Mouse (Mus musculus) heart, postnatal 0 days (tissue): ENCODE measurements around the gene Gm45711. TPM values are rescaled to one million over a fixed set of nuclear protein-coding genes. Genes with fewer than 3 reads are reported as not detected.
"Not testable (repeated sequence)": the region's sequence is repeated elsewhere in the genome, so short reads cannot be mapped to it uniquely, and the experiment has no call there.

Source experiments
- ATAC-seq: fragments of 200-750 bp; cut with Nextera tagmentation; 2 replicates; pipeline ENCODE4 v1.8.0; 2017; ENCODE audit warnings: low read depth, moderate number of reproducible peaks, moderate library complexity; ENCODE audit not compliant: insufficient read depth
- DNase-seq: peaks from one replicate; pipeline ENCODE4 v3.0.0-alpha.2; 2016; ENCODE audit warnings: low spot score
- H3K27ac ChIP-seq: fragments of 300-500 bp; sonication (generic); 2 replicates; pipeline ENCODE4 v1.5.1; 2014; ENCODE audit warnings: low read depth, mild to moderate bottlenecking
- H3K27me3 ChIP-seq: fragments of 300-500 bp; sonication (generic); 2 replicates; pipeline ENCODE4 v1.6.1; 2014; ENCODE audit warnings: low read length, mixed read lengths; ENCODE audit not compliant: control insufficient read depth, insufficient read depth
- H3K36me3 ChIP-seq: fragments of 300-500 bp; sonication (generic); replicated peaks from 2 replicates; pipeline ENCODE4 v1.6.1; 2014; ENCODE audit warnings: low read length, mixed read lengths; ENCODE audit not compliant: control insufficient read depth, insufficient read depth
- H3K4me1 ChIP-seq: fragments of 300-500 bp; sonication (generic); 2 replicates; pipeline ENCODE4 v1.6.1; 2014; ENCODE audit warnings: antibody characterized with exemption; ENCODE audit not compliant: control insufficient read depth, insufficient read depth
- H3K4me2 ChIP-seq: fragments of 300-500 bp; sonication (generic); 2 replicates; pipeline ENCODE4 v1.6.1; 2014; ENCODE audit warnings: low read depth, mild to moderate bottlenecking, low read length, moderate library complexity
- H3K4me3 ChIP-seq: fragments of 300-500 bp; sonication (generic); 2 replicates; pipeline ENCODE4 v1.5.1; 2014; ENCODE audit warnings: low read depth, low read length
- H3K9ac ChIP-seq: fragments of 300-500 bp; sonication (generic); replicated peaks from 2 replicates; pipeline ENCODE4 v1.6.1; 2014; ENCODE audit warnings: low read depth, low read length, mixed read lengths
- H3K9me3 ChIP-seq: fragments of 300-500 bp; sonication (generic); replicated peaks from 2 replicates; pipeline ENCODE4 v1.6.1; 2016; ENCODE audit warnings: low read length; ENCODE audit not compliant: control insufficient read depth
- CTCF ChIP-seq: IDR thresholded peaks from 2 replicates; pipeline ENCODE4 v1.5.1; 2016; ENCODE audit warnings: antibody characterized with exemption, control low read depth, low read depth
- EP300 ChIP-seq: IDR thresholded peaks from 2 replicates; pipeline ENCODE4 v1.6.1; 2016; ENCODE audit warnings: antibody characterized with exemption, low read depth
- WGBS: fragments of 180-500 bp; shearing (Covaris S2); extraction: QIAGEN DNeasy Blood & Tissue Kit; methylation state at CpG from one replicate; pipeline ENCODE4 v1.1.7; 2014; 5-methylcytosine and 5-hydroxymethylcytosine counted together
- polyA plus RNA-seq: library from polyadenylated mRNA; unstranded; fragments of >200 nt; fragmentation: Nextera tagmentation; extraction: Ambion mirVana; gene quantifications from 2 replicates; pipeline ENCODE4 v1.2.1, GENCODE M21; 2015
- total RNA-seq: library from RNA; depleted of rRNA; stranded (reverse); fragments of >200 nt; gene quantifications from 2 replicates; pipeline ENCODE4 v1.2.3, GENCODE M21; 2014; ENCODE audit warnings: low replicate concordance; rRNA removed

Gm45711 gene
- total RNA-seq: not detected in 2 replicates
- not detected in 2 replicates for polyA plus RNA-seq

DNA sequence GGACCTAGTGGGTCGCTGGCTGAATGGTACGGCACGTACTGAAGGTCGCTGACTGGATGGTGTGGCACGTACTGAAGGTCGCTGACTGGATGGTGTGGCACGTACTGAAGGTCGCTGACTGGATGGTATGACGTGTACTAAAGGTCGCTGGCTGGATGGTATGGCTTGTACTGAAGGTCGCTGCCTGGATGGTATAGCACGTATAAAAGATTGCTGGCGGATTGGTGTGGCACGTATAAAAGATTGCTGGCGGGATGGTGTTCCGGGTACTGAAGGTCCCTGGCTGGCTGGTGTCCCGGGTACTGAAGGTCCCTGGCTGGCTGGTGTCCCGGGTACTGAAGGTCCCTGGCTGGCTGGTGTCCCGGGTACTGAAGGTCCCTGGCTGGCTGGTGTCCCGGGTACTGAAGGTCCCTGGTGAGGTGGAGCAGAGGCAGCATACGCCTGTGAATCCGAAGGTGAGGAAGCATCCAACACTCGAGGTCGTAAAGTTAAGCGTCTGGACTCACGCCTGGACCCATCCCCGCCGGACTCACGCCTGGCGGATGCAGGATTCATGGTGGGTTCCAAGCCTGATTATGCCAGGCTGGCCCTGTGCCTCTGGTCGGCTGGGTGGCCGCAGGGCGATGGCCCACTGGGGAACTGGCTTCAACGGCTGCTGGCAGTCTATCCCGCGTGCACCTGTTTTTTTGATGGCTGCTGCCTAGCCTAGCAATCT is at the start of gene Gm45711, which contains the start of gene Cmtm1:
Gene Gm45711, minus strand, starts transcription at position 641 of the 715 bp plus-strand sequence.
Gene Cmtm1, minus strand, starts transcription at position 705 of the 715 bp plus-strand sequence.
- not testable (repeated sequence) for H3K36me3 ChIP-seq, H3K9ac ChIP-seq, H3K4me1 ChIP-seq, H3K27ac ChIP-seq, DNase-seq, H3K27me3 ChIP-seq, H3K9me3 ChIP-seq, H3K4me3 ChIP-seq, H3K4me2 ChIP-seq
- WGBS: 80% methylated on average over 34 of the region's 36 CpGs
- ATAC-seq: peak; percentile 71; the same call in 1 of the 2 replicates

DNA sequence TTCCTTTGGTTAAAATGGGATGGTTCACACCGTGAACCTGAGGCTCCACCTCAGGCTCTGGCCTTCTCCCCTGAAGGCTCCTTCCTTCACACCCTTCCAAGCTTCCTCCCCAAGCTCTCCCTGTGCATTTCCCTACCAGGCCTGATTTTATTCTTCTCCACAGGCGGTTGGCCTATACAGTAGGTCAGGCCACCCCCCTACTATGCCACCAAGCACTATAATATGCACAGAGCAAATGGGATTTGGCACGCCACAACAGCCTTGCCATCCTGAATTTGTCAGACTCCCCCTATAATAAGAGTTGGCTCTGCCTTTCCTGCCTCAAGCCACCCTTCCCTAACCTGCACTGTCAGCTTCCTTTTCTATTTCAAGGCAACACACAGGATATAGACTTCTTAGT is 48.8 kb upstream of the Gm45711 start:
- Histone ChIP-seq H3K9ac (no peak overlapping the region), H3K36me3 (peaks cover 17% of the 10 kb centered on the region), H3K27me3 (no peaks in the 10 kb centered on the region), H3K4me3 (no peak overlapping the region), H3K4me2 (no peak overlapping the region), H3K9me3 (no peaks in the 10 kb centered on the region), H3K27ac (no peak overlapping the region), H3K4me1 (no peaks in the 10 kb centered on the region)
- 87% methylated on average over 3 of the region's 3 CpGs for WGBS
- ATAC-seq (no peak), DNase-seq (no peak)
- no peak for TF ChIP-seq EP300
- no peak for TF ChIP-seq CTCF

DNA sequence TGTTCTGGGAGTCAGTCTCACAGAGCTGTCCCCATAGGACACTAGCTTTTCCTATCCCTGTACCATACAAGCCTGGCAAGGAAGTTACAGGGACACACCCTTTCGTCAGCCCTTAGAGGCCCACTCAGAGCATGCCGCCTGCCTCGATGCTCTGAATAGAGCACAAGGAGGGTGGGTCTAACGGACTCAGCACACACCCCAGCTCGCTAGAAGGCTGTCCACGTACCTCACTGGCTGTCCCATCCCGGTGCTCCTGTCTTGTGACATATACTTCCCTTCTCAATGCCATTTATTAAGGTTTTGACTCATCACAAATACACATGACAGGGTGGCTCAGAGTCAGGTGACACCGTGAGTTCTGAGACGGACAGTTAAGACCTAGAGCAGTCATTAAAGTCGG is 44.6 kb upstream of the Gm45711 start:
- Histone ChIP-seq H3K4me3 (no peak overlapping the region), H3K4me1 (peaks cover under 1% of the 10 kb centered on the region; the same call in 1 of the 2 replicates), H3K4me2 (no peak overlapping the region), H3K27ac (no peak overlapping the region), H3K9ac (no peak overlapping the region), H3K36me3 (peaks cover 17% of the 10 kb centered on the region), H3K27me3 (no peaks in the 10 kb centered on the region), H3K9me3 (no peaks in the 10 kb centered on the region)
- DNase-seq (no peak), ATAC-seq (no peak)
- 88% methylated on average over 10 of the region's 10 CpGs for WGBS
- TF ChIP-seq EP300 (no peak), CTCF (no peak)

DNA sequence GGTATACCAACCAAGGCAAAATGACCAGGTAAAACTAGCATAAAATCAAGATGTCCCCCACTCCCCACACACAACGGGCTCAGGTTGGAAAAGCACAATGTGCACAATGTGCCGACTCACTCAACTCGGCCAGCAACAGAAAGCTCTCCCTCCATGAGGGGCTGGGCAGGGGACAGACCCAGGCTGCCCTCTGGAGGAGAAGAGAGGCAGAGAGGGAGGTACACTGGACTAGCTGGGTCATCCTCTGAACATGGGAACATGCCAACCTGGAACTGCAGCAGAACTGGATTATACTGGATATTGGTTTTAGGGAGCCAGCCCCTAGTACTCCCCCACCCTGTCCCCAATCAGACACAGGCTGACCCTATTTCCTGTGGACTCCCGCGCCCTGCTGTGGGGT is 43.3 kb upstream of the Gm45711 start:
- no peak overlapping the region for H3K4me3 ChIP-seq
- H3K36me3 ChIP-seq: peaks cover 17% of the 10 kb centered on the region
- ATAC-seq: peak; percentile 50
- H3K27ac ChIP-seq: no peak overlapping the region
- no peak overlapping the region for H3K4me2 ChIP-seq
- no peaks in the 10 kb centered on the region for H3K9me3 ChIP-seq
- peaks cover 9% of the 10 kb centered on the region for H3K4me1 ChIP-seq
- H3K9ac ChIP-seq: no peak overlapping the region
- DNase-seq: no peak
- TF ChIP-seq CTCF (peak; percentile 54), EP300 (no peak)
- H3K27me3 ChIP-seq: no peaks in the 10 kb centered on the region
- 49% methylated on average over 5 of the region's 5 CpGs for WGBS

DNA sequence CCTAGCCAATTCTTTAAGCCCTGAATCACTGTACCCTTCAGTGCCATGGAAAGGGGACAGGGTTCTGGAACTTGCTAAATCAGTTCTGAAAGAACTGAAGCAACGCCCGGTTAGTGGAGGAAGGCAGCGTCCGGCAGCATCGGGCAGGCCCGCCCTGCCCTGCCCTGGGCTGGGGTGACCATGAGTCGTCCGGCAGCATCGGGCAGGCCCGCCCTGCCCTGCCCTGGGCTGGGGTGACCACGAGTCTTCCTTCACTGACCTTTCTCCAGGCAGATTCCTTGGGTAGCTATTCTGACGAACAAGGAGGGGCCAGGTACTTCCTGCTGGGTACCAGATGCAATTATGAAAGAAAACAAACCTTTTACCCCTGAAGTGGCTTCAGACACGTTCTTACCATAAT is 40.2 kb upstream of the Gm45711 start:
- H3K9ac ChIP-seq: no peak overlapping the region
- H3K27me3 ChIP-seq: no peaks in the 10 kb centered on the region
- no peak overlapping the region for H3K4me2 ChIP-seq
- TF ChIP-seq CTCF: no peak
- no peak for TF ChIP-seq EP300
- H3K4me1 ChIP-seq: peaks cover 15% of the 10 kb centered on the region
- ATAC-seq (no peak), DNase-seq (no peak)
- WGBS: 76% methylated on average over 13 of the region's 13 CpGs
- H3K9me3 ChIP-seq: no peaks in the 10 kb centered on the region
- H3K36me3 ChIP-seq: peaks cover 34% of the 10 kb centered on the region
- no peak overlapping the region for H3K4me3 ChIP-seq
- H3K27ac ChIP-seq: no peak overlapping the region

DNA sequence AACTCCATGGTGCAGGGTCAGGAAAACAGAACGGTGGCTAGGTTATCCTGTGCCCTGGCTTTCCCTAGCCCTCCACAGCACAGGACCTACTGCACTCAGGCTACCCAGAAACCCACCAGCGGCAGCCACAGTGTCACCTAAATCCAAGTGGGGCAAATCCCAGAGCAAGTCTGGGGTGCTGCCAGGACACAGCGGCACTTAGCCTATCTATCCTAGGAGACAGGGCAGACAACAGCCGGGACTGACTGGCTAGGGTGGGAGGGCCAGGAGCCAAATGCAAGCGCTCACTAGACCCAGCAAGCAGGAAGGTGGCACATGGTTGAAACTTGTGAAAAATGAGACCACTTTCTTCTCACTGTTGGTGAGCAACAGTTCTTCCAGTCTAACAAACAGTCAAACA is 39.1 kb upstream of the Gm45711 start:
- H3K4me2 ChIP-seq: no peak overlapping the region
- H3K9ac ChIP-seq: peak overlapping the region; percentile 15; the same call in 1 of the 2 replicates
- ATAC-seq (peak; percentile 37), DNase-seq (no peak)
- H3K27ac ChIP-seq: 0 out of 2 replicates have a peak overlapping the region, but pooled peaks have one; percentile 30
- peaks cover 15% of the 10 kb centered on the region for H3K4me1 ChIP-seq
- H3K36me3 ChIP-seq: peaks cover 24% of the 10 kb centered on the region
- H3K4me3 ChIP-seq: no peak overlapping the region
- no peak for TF ChIP-seq EP300
- 23% methylated on average over 5 of the region's 5 CpGs for WGBS
- H3K9me3 ChIP-seq: no peaks in the 10 kb centered on the region
- H3K27me3 ChIP-seq: no peaks in the 10 kb centered on the region
